14 mouse cellular contexts compared by ENCODE assay signal in the genomic region with DNA sequence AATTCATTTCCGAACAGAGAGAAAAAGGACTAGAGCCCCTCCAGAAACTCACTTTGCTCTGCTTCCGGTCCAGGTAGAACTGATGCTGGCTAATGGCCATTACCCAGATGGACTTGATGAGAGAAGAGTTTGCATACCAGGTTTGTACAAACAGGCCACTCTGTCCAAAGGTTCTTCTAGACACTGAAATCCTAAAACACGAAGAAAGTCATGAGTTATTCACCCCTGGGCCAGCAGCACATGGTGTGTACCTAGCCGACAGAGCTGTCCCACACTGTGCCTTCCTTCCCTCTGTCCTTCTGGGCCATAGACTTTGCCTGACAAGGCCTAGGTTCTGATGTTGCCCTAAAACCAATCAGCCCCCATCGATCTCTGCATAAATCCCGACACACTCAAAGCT. TPM values are rescaled to one million over a fixed set of nuclear protein-coding genes. Genes with fewer than 3 reads are reported as not detected.
"Had no signal": no experiment of that assay in that cellular context is flagged by ENCODE, and none has a peak within 500 bp of the region (broad histone marks: within the 10 kb centered on the region; RNA-seq: fewer than 3 reads in every experiment).

No protein-coding gene starts in this region.

- DNase-seq: kidney, adult 11 months; lung, adult 18-20 months; retina, postnatal 1 day; right cerebral cortex, postnatal 14 days; thymus, adult 2 months; thymus, postnatal 25 days had no signal

- H3K4me3 ChIP-seq: limb, embryonic 12.5 days; neural tube, embryonic 13.5 days; stomach, embryonic 15.5 days had no signal

- H3K9me3 ChIP-seq: limb, embryonic 12.5 days; neural tube, embryonic 13.5 days; stomach, embryonic 15.5 days had no signal

- H3K4me2 ChIP-seq: limb, embryonic 12.5 days; midbrain, embryonic 11.5 days; neural tube, embryonic 13.5 days; stomach, embryonic 15.5 days had no signal

- H3K9ac ChIP-seq: limb, embryonic 12.5 days; neural tube, embryonic 13.5 days; stomach, embryonic 15.5 days had no signal

- H3K4me1 ChIP-seq: stomach, embryonic 15.5 days had no signal

- H3K27me3 ChIP-seq: limb, embryonic 12.5 days; neural tube, embryonic 13.5 days; stomach, embryonic 15.5 days had no signal

- ATAC-seq: hindbrain, postnatal 0 days; midbrain, embryonic 16.5 days had no signal

- H3K36me3 ChIP-seq: stomach, embryonic 15.5 days had no signal

- H3K27ac ChIP-seq: hindbrain, postnatal 0 days; limb, embryonic 12.5 days; neural tube, embryonic 13.5 days; stomach, embryonic 15.5 days had no signal

RNA-seq across cellular contexts. Expression of a gene that starts 56.0 kb away (rescaled TPM):
- polyA plus RNA-seq: hindbrain, postnatal 0 days; kidney, embryonic 14.5 days; midbrain, embryonic 16.5 days; spleen, adult 2 months had no signal
